Mouse (Mus musculus): ENCODE data around the gene Cep41. TPM values are rescaled to one million over a fixed set of nuclear protein-coding genes. Genes with fewer than 3 reads are reported as not detected.
A peak's percentile ranks its signal among the peaks of the same experiment; 100 is the strongest.

The Cep41 gene
- total and polyA plus RNA-seq, 2 experiments from 2014 or later: 8.2 to 9.8 TPM

DNA sequence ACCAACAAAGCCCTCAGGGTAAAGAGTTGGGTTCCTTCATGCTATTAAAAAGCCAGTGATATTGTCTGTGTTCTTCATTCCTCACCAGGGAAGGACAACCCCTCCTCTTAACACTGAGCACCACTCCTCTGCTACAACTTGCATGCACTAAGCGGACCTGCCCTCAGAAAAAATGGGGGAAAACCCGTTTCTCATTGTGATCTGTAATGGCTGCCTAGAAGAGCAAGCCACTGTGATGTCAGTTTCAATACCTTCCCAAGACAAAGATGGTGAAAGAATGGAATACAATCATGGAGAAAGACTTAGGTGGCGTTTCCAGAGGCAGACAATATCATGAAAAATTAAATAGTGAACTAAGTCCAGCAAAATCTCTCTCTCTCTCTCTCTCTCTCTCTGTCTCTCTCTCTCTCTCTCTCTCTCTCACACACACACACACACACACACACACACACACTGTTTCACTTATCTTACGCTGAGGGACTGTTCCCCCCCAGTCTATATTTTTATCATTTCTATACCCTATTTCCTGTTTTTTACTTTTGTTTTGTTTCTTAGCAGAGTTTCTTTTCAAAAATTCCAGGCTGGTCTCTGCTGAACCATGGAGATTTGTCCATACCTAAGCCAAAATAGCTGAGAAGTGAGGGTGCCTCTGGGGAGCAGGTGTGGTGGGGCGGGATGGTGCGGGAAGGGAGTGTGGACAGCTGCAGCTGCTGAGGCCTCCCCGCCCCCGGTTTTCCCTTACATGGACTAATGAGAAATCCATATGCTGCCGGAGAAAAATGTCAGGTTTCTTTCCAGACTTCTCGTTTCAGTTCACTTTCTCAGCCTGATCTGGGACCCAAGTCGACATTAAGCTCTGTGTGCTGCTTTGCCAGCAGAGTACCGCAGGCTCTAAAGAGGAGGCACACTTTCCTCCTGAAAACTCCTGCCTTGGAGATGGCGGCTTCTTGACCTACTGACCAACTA is 11.3 kb downstream of the Cep41 start:
- DNase-seq (ENCODE audit: low spot score) (no peak), ATAC-seq (no peak)
- no peak for TF ChIP-seq CTCF (IDR thresholded peaks at IDR 0.05; ENCODE audit: low read depth)
- Histone ChIP-seq H3K27ac (0 out of 2 replicates have a peak overlapping the region, but pooled peaks have one; percentile 29), H3K4me2 (ENCODE audit: low read depth, low read length) (no peak overlapping the region), H3K9me3 (ENCODE audit: low read length) (no peaks in the 10 kb centered on the region), H3K9ac (replicated peaks; ENCODE audit: low read length) (no peak overlapping the region), H3K36me3 (ENCODE audit: insufficient read depth, low read length) (no peaks in the 10 kb centered on the region), H3K27me3 (ENCODE audit: insufficient read depth, low read length) (no peaks in the 10 kb centered on the region), H3K4me3 (ENCODE audit: low read length) (no peak overlapping the region), H3K4me1 (ENCODE audit: insufficient read depth, low read length) (peaks cover 8% of the 10 kb centered on the region)
- WGBS: 50% methylated on average over 13 of the region's 13 CpGs

DNA sequence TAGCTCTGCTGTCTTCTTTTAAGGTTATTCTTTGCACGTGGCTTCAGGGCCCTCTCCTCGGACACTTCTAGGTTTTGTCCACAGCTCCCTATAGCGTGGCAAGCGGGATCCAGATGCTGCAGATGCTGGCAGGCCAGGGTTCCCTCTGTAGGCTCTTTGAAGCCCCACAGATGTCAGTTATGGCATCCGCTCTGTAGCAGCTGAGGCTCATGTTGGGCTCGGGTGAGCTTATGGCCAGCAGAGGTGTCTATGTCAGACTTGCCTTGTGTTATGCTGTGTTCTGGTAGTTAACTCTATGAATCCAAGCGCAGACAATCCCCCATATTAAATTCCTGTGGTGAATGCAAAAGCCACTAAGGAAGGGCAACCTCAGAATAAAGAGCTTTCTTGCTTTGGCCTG is 13.1 kb downstream of the Cep41 start:
- no peak overlapping the region for H3K9ac ChIP-seq (replicated peaks; ENCODE audit: low read length)
- no peak for ATAC-seq
- no peak overlapping the region for H3K27ac ChIP-seq
- H3K4me2 ChIP-seq (ENCODE audit: low read depth, low read length): no peak overlapping the region
- no peaks in the 10 kb centered on the region for H3K9me3 ChIP-seq (ENCODE audit: low read length)
- H3K4me3 ChIP-seq (ENCODE audit: low read length): no peak overlapping the region
- TF ChIP-seq CTCF (IDR thresholded peaks at IDR 0.05; ENCODE audit: low read depth): no peak
- peaks cover 13% of the 10 kb centered on the region for H3K4me1 ChIP-seq (ENCODE audit: insufficient read depth, low read length)
- WGBS: 83% methylated on average over 7 of the region's 7 CpGs
- no peaks in the 10 kb centered on the region for H3K36me3 ChIP-seq (ENCODE audit: insufficient read depth, low read length)
- DNase-seq (ENCODE audit: low spot score): no peak
- no peaks in the 10 kb centered on the region for H3K27me3 ChIP-seq (ENCODE audit: insufficient read depth, low read length)

DNA sequence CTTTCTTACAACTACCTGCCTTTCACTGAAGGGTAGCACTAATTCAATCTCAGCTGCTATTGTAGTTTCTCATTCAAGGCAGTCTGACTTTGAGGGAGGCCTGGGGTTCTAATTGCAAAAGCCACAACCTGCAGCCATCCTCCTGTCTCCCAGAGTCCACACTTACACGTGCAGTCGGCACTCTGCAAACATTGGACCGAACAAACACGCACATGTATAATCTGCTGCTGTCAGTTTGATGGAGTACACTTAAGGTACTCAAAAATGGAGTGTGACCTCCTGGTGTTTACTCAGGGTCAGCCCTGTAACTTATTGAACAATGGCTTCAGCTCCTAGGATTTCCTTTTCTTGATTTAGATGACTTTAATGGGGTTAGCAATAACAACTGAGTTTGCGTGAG is 14.0 kb downstream of the Cep41 start:
- no peak overlapping the region for H3K9ac ChIP-seq (replicated peaks; ENCODE audit: low read length)
- 64% methylated on average over 5 of the region's 5 CpGs for WGBS
- no peak overlapping the region for H3K4me2 ChIP-seq (ENCODE audit: low read depth, low read length)
- no peak overlapping the region for H3K27ac ChIP-seq
- DNase-seq (ENCODE audit: low spot score) (no peak), ATAC-seq (no peak)
- no peaks in the 10 kb centered on the region for H3K36me3 ChIP-seq (ENCODE audit: insufficient read depth, low read length)
- H3K27me3 ChIP-seq (ENCODE audit: insufficient read depth, low read length): no peaks in the 10 kb centered on the region
- no peaks in the 10 kb centered on the region for H3K9me3 ChIP-seq (ENCODE audit: low read length)
- TF ChIP-seq CTCF (IDR thresholded peaks at IDR 0.05; ENCODE audit: low read depth): no peak
- peaks cover 21% of the 10 kb centered on the region for H3K4me1 ChIP-seq (ENCODE audit: insufficient read depth, low read length)
- no peak overlapping the region for H3K4me3 ChIP-seq (ENCODE audit: low read length)

DNA sequence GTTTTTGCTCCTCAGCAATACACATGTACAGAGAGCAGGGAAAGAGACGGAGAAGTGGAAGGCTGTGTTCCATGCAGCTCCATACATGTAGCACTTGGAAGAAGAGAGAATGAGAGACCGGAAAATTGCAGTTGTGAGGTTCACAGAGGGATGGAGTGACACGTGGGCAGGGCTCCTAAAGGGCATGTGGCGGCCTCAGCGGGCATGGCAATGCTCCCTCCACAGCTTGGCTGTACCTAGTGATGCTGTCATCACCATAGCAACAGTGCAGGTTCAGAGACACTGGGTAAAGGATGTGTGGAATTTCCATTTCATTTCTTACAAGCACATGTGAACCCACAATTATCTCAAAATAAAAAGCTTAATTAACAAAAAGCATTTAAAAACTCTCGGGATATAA is 15.1 kb downstream of the Cep41 start:
- H3K9me3 ChIP-seq (ENCODE audit: low read length): no peaks in the 10 kb centered on the region
- peaks cover 28% of the 10 kb centered on the region for H3K4me1 ChIP-seq (ENCODE audit: insufficient read depth, low read length)
- peak; percentile 82 for ATAC-seq

DNA sequence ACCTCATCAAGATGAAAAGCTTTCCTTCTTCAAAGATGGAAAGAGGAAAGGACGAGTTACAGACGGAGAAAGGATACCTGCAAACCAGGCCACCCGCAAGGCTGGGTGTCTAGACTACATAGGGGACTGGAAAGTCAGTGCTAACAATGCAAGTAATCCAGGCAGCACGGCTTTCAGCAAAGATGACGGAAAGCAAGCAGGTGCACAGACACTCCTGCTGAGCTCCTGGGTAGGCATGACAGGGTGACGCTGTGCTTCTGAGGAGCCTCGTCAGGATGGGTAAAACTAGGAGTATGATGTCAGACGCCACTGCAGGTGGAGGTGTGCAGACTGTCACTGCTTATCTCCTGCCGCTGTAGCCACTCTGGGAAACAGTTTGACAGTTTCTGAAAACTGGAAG is 16.0 kb downstream of the Cep41 start:
- DNase-seq (ENCODE audit: low spot score) (no peak), ATAC-seq (no peak)
- H3K9me3 ChIP-seq (ENCODE audit: low read length): no peaks in the 10 kb centered on the region
- H3K36me3 ChIP-seq (ENCODE audit: insufficient read depth, low read length): no peaks in the 10 kb centered on the region
- WGBS: 78% methylated on average over 9 of the region's 9 CpGs
- no peak overlapping the region for H3K4me3 ChIP-seq (ENCODE audit: low read length)
- TF ChIP-seq CTCF (IDR thresholded peaks at IDR 0.05; ENCODE audit: low read depth): no peak
- no peak overlapping the region for H3K9ac ChIP-seq (replicated peaks; ENCODE audit: low read length)
- H3K4me1 ChIP-seq (ENCODE audit: insufficient read depth, low read length): peaks cover 28% of the 10 kb centered on the region
- H3K4me2 ChIP-seq (ENCODE audit: low read depth, low read length): no peak overlapping the region
- no peak overlapping the region for H3K27ac ChIP-seq
- no peaks in the 10 kb centered on the region for H3K27me3 ChIP-seq (ENCODE audit: insufficient read depth, low read length)

More for the DNA sequence above, 15.1 kb downstream of the Cep41 start:
- Histone ChIP-seq H3K9ac (replicated peaks; ENCODE audit: low read length) (no peak overlapping the region), H3K4me3 (ENCODE audit: low read length) (no peak overlapping the region), H3K27ac (peak overlapping the region; percentile 67), H3K27me3 (ENCODE audit: insufficient read depth, low read length) (no peaks in the 10 kb centered on the region), H3K4me2 (ENCODE audit: low read depth, low read length) (no peak overlapping the region), H3K36me3 (ENCODE audit: insufficient read depth, low read length) (no peaks in the 10 kb centered on the region)
- TF ChIP-seq CTCF (IDR thresholded peaks at IDR 0.05; ENCODE audit: low read depth): no peak
- WGBS: 26% methylated on average over 6 of the region's 6 CpGs
- DNase-seq (ENCODE audit: low spot score): peak; percentile 74

- Histone ChIP-seq H3K9ac (replicated peaks; ENCODE audit: low read length) (no peak overlapping the region), H3K36me3 (ENCODE audit: insufficient read depth, low read length) (no peaks in the 10 kb centered on the region), H3K4me3 (ENCODE audit: low read length) (no peak overlapping the region), H3K9me3 (ENCODE audit: low read length) (no peaks in the 10 kb centered on the region), H3K4me1 (ENCODE audit: insufficient read depth, low read length) (peaks cover 28% of the 10 kb centered on the region), H3K27ac (no peak overlapping the region), H3K27me3 (ENCODE audit: insufficient read depth, low read length) (no peaks in the 10 kb centered on the region), H3K4me2 (ENCODE audit: low read depth, low read length) (no peak overlapping the region)
- ATAC-seq: no peak
- WGBS: 81% methylated on average over 6 of the region's 6 CpGs
- TF ChIP-seq CTCF (IDR thresholded peaks at IDR 0.05; ENCODE audit: low read depth): no peak
- DNase-seq (ENCODE audit: low spot score): no peak
Observed at GRCm38 (mm10) chr6:30676506-30676905, 17.0 kb downstream of the Cep41 start.

- H3K4me2 ChIP-seq (ENCODE audit: low read depth, low read length): peak overlapping the region; percentile 46
- TF ChIP-seq CTCF (IDR thresholded peaks at IDR 0.05; ENCODE audit: low read depth): no peak
- WGBS: 7% methylated on average over 11 of the region's 11 CpGs
- peak overlapping the region; percentile 50 for H3K9ac ChIP-seq (replicated peaks; ENCODE audit: low read length)
- ATAC-seq: peak; percentile 55
- H3K36me3 ChIP-seq (ENCODE audit: insufficient read depth, low read length): no peaks in the 10 kb centered on the region
- no peaks in the 10 kb centered on the region for H3K9me3 ChIP-seq (ENCODE audit: low read length)
- peaks cover 28% of the 10 kb centered on the region for H3K4me1 ChIP-seq (ENCODE audit: insufficient read depth, low read length)
- H3K27me3 ChIP-seq (ENCODE audit: insufficient read depth, low read length): no peaks in the 10 kb centered on the region
- DNase-seq (ENCODE audit: low spot score): peak; percentile 49
- H3K4me3 ChIP-seq (ENCODE audit: low read length): no peak overlapping the region
- peak overlapping the region; percentile 86 for H3K27ac ChIP-seq
Observed at GRCm38 (mm10) chr6:30675281-30675771, 18.2 kb downstream of the Cep41 start.
